Mouse (Mus musculus) ovary, postnatal 36 days (tissue): ENCODE results near the gene Csmd2.

Experiments used
- DNase-seq: peaks from one replicate; pipeline ENCODE4 v3.0.0; 2022; ENCODE audit warnings: low spot score, mixed read lengths

The Csmd2 gene

GRCm38 (mm10) chr4:128340457-128340856, 352.8 kb downstream of the Csmd2 start:
- DNase-seq, result no peak

GRCm38 (mm10) chr4:128341315-128341714, 353.7 kb downstream of the Csmd2 start:
- no peak for DNase-seq

DNA sequence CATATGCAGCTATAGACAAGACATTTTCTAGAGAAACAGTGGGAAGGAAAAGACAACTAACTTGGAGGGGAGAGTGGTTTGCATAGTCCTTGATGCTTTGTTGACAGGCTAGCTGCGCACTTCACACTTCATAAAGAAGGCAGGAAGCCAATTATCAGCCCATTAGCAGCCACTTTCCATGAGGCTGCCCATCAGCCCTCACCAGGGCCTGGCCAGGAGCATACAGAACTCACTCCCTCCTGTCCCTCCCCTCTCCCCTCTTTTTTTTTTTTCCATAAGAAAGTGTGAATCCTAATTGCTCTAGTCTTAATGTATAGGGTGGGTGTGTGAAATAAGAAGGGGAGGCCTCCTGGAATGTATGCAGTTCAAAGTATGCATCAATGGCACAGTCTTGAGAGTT, 354.6 kb downstream of the Csmd2 start:
- DNase-seq, result no peak

DNA sequence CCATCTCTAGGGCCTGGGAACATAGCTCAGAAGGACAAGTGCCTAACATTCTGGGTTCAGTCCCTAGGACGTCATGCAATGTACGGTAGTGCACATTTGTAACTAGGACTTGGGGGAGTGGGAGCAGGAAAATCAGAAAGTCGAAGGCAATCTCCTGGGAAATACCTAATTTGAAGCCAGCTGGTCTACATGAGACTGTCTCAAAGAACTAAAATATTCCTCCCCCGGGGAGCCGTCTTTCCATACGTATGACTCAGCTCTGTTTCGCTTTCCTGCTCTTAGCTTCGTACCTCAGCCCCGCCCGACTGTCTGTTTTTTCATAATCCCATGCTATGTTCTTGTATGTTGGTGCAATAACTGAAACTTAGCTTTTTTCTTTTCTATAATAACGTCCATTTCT, 371.1 kb downstream of the Csmd2 start:
- DNase-seq, result no peak

- DNase-seq, result no peak
These were observed 378.2 kb downstream of the Csmd2 start for GRCm38 (mm10) chr4:128365851-128366250.

DNA sequence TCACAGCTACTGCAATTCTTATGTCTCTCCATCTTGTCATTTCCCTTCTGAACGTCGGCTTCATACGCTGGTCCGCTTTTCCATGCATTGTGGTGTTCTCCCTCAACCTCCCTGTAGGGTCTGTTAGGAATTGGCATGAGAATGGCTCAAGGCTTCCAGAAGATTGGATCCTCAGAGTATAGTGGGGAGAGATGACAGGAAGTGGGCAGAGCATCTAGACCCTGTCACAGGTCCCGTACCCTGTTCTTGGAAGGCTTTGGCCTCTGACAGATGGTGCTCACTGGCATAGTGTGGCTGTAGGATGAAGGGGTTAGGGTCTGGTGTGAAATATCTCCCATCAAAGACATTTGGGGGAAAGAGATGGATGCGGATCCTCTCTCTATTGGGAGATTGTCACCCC, 380.4 kb downstream of the Csmd2 start:
- no peak for DNase-seq

- no peak for DNase-seq
These were observed 384.1 kb downstream of the Csmd2 start for GRCm38 (mm10) chr4:128371766-128372165.

- no peak for DNase-seq
These were observed 385.5 kb downstream of the Csmd2 start for GRCm38 (mm10) chr4:128373196-128373595.

DNA sequence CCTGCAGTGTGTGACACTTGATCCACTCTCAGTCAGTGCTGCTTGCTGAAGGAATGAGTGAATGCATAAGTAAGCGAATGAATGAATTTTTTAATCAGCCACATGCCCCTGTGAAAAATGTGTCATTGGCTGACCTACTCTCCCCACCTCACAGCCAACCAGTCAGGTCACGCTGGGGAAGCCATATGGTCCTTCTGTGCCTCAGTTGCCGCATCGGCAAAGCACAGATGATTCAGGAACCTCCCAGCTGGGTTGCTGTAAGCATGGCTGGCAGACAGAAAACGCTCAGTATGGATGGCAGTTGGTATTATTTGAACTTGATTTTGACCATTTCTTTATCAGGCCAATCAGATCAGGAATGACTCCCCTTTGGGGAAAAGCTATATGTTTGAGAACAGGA, 386.4 kb downstream of the Csmd2 start:
- DNase-seq, result no peak

DNA sequence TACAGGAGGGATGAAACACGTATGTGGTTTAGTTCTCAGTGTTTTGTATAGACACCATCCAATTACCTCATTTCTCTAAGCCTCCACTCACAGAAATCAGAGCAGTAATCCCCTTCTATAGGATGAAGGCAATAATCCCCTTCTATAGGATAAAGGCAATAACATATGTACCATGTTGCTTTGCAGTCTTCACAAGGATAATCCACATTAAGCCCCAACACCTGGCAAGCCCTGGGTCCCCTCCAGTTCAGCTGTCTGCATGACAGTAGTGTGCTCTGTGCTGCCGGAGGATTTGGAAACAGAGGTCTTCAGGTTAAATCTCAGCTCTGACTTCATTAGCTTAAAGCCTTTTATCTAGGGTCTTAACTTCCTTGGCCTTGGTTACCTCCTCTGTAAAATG, 391.3 kb downstream of the Csmd2 start:
- no peak for DNase-seq

GRCm38 (mm10) chr4:128381331-128381730, 393.7 kb downstream of the Csmd2 start:
- DNase-seq, result no peak

- no peak for DNase-seq
These were observed 396.1 kb downstream of the Csmd2 start for GRCm38 (mm10) chr4:128383800-128384199.

DNA sequence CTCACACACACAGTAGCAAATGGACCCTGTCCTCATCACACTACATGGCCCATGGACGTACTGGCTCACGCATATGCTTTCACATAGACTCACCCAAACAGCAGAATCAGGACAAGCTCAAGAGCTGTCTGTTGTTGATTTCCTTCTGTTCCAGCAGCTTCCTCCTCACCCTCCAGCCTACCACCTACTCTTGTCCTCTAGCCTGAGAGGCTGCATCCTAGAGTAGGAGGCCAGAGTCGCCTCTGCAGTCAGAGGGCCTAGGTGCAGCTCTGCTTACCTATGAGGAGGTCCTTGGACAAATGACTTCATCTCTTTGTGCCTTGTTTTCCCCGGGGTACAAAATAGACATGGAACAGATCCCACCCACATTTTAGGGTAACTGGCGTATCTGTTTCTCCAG, 403.8 kb downstream of the Csmd2 start:
- no peak for DNase-seq

GRCm38 (mm10) chr4:128392279-128392678, 404.6 kb downstream of the Csmd2 start:
- no peak for DNase-seq

DNA sequence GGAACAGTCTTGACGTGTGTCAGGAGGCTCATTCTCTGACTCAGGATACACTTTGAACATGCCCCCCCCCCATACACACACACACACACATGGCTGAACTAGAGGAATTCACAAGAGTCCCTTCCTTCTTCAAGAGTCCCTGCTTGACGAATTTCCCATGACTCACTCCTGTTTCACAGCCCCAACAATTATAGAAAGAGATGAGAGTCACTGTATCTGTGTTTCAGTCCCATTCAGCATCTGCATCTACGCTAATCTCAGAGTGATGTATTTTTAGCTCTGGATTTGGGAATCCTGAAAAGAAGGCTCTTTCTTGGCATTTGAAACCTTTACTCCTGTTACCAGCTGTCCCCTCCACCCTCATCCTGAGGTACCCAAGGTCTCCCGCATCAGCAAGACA, 406.2 kb downstream of the Csmd2 start:
- DNase-seq, result no peak

GRCm38 (mm10) chr4:128396616-128397015, 409.0 kb downstream of the Csmd2 start:
- no peak for DNase-seq

GRCm38 (mm10) chr4:128397804-128398203, 410.1 kb downstream of the Csmd2 start:
- no peak for DNase-seq

- no peak for DNase-seq
These were observed 411.3 kb downstream of the Csmd2 start for GRCm38 (mm10) chr4:128398948-128399347.

DNA sequence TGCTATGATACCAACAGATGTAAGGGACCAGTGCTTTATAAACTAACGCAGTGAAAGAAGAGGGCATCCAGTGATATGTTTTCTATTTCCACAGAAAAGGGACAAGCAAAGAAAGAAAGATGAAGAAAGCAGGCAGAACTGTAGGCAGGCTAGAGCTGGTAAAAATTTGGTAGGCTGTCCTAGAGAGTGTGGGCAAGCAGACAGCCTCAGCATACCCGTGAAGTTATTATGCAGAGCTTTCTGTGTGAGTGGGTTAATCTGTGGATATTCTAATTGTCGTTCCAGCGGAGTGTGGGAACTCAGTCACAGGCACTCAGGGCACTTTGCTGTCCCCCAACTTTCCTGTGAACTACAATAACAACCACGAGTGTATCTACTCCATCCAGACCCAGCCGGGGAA, 412.4 kb downstream of the Csmd2 start:
- no peak for DNase-seq

DNA sequence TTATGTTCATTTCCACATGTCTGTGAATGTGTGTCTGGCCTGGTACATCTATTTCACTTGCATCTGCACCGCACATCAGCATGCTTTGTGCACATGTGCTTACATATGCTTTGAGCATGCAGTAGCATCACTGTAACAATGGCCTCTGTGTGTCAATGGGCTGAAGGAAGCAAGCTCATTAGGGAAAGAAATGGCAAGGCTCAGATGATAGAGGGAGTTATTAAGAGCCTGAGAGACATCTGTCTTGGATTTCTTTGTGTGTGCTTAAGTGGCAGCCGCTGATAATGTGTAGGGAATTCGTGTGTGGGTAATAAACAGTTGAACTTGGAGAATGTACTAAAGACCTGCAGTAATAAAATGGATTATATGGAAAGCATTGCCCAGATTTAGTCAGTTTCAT, 413.9 kb downstream of the Csmd2 start:
- DNase-seq, result no peak

DNA sequence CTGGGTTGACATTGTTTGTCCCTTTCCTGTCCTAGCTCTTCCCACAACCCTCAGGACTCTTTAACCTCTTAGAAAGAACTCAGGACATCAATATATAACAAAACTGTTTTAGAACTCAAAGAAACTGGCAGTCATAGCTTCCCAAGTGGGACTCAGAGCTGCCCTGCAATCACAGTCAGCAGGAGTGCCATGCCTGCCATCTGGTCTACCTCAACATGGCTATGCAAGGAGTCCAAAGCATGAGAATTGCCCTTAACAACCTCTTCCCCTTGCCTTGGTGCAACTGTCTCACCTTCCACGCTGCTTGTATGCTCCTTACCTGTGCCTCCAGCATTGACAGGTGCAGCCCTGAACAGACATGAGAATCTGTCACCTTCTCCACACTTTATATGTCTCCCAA, 415.0 kb downstream of the Csmd2 start:
- DNase-seq, result no peak

DNA sequence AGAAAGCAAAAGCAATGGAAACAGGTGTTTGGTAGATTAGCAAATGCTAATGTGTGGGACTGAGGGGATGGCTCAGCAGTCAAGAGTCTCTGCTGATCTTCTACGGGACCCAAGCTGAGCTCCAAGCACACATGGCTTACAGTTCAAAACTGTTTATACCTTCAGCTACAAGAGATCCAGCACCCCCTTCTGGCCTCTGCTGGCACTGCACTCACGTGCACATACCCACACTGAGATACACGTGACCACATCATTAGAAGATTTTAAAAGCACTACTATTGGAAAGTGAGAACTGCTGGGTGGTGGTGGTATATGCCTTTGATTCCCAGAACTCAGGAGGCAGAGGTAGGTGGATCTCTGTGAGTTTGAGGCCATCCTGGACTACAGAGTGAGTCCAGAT, 417.9 kb downstream of the Csmd2 start:
- DNase-seq, result no peak

- DNase-seq, result no peak
These were observed 419.6 kb downstream of the Csmd2 start for GRCm38 (mm10) chr4:128407084-128407845.

DNA sequence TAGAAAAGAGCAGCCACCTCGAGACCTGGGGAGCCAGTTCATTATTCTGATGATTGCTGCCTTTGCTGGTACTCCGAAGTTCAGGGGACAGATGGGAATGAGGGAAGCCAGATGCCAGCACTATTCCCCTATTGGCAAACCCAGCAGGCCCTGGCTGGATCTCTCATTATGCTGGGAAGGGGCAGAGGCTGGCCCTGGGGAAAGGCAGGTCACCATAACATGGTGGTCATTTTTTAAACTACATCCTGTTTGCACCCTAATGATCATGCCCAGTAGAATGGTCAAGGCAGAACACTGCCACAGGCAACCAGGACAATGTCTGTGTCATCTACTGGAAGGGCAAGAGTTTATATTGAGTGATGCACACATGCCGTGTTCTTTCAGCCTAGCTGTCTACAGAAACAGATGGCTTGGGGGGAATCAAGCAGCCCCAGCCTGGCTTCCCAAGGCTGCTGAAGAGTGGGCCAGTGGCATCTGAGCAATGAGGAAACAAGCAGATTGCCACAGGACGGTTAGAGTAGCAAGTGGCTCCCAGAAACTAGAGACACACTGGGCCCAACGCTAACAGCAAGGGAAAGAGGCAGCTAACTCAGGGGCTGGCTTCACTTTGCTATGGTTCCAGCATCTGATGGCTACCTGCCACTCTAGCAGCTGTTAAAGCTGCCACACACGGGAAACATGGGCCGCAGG, 424.4 kb downstream of the Csmd2 start:
- DNase-seq, result no peak
